Mouse (Mus musculus) CH12.LX (cell line): ENCODE measurements around the gene Aldh3b1.

Source experiments
- CTCF ChIP-seq, 2 experiments: IDR thresholded peaks in 1 of 2; conservative IDR thresholded peaks in 1 of 2; 2 replicates each; pipeline ENCODE4 v1.5.1; 2011 to 2012; ENCODE audit warnings: low read depth in 2 of 2, low read length in 2 of 2, improper control_type of control experiment in 1 of 2, inconsistent platforms in 1 of 2, mild to moderate bottlenecking in 1 of 2, moderate library complexity in 1 of 2
- KAT2A ChIP-seq: IDR thresholded peaks from 2 replicates; pipeline ENCODE4 v1.6.1; 2012; ENCODE audit warnings: low read length, improper control_type of control experiment, inconsistent platforms; ENCODE audit not compliant: insufficient replicate concordance
- MYC ChIP-seq: IDR thresholded peaks from 2 replicates; pipeline ENCODE4 v1.6.1; 2011; ENCODE audit warnings: low read depth, mild to moderate bottlenecking, improper control_type of control experiment, low read length
- TCF12 ChIP-seq: IDR thresholded peaks from 2 replicates; pipeline ENCODE4 v1.6.1; 2014; ENCODE audit warnings: low read depth, mild to moderate bottlenecking, inconsistent platforms, low read length, improper control_type of control experiment

GRCm38 (mm10) chr19:3926279-3926678 is 3.3 kb downstream of the Aldh3b1 start:
- TF ChIP-seq KAT2A (no peak), TCF12 (no peak), MYC (no peak), CTCF (conservative IDR thresholded peaks at IDR 0.05 in 1 of 2, IDR thresholded peaks at IDR 0.05 in 1 of 2; ENCODE audit: low read depth in 2 of 2, low read length in 2 of 2) (peak in 1 of 2 experiments; percentile 34; a peak in 2 of 4 replicates)
